Mouse (Mus musculus): Measurements from ENCODE around the gene Acyp2.

GRCm38 (mm10) chr11:30672719-30673118, 23.3 kb upstream of the Acyp2 start:
- no peak for TF ChIP-seq E2F4 (IDR thresholded peaks at IDR 0.05; ENCODE audit: insufficient read depth)
- no peak for TF ChIP-seq POLR2A (IDR thresholded peaks at IDR 0.05; ENCODE audit: insufficient read length, low read depth)
- no peak for TF ChIP-seq POLR2AphosphoS2 (IDR thresholded peaks at IDR 0.05; ENCODE audit: insufficient read length, low read depth)
- TF ChIP-seq REST (IDR thresholded peaks at IDR 0.05; ENCODE audit: insufficient read depth, insufficient read length) = no peak
- no peak for TF ChIP-seq MAX (IDR thresholded peaks at IDR 0.05; ENCODE audit: low read depth)

Data from myocyte (in vitro differentiated cells).